Mouse (Mus musculus) brain, embryonic 18.5 days (tissue): ENCODE results near the gene Vmn2r90.
"Not testable (repeated sequence)": the region's sequence is repeated elsewhere in the genome, so short reads cannot be mapped to it uniquely, and the experiment has no call there.

ENCODE experiments used
- DNase-seq: peaks from one replicate; pipeline ENCODE4 v3.0.0-alpha.2; 2012; ENCODE audit warnings: low read depth, low spot score

Gene Vmn2r90

GRCm38 (mm10) chr17:17703447-17703846, at the start of gene Vmn2r90:
Gene Vmn2r90, plus strand, starts transcription at chr17:17703747.
- DNase-seq, result no peak

GRCm38 (mm10) chr17:17654997-17655828, 48.3 kb upstream of the Vmn2r90 start:
- no peak for DNase-seq

DNA sequence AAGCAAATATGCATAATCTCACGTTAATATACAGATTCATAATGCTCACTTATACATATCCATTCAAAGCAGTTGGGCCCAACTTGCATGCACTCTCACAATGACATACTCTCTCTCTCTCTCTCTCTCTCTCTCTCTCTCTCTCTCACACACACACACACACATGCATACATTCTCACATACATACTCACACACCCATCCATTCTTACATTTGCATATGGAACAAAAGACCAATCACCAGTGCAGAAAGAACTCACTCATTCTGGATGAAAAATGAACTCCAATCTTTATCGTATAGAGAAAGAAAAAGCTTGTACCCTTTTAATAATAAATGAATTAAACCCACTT, 47.7 kb upstream of the Vmn2r90 start:
- no peak for DNase-seq

DNA sequence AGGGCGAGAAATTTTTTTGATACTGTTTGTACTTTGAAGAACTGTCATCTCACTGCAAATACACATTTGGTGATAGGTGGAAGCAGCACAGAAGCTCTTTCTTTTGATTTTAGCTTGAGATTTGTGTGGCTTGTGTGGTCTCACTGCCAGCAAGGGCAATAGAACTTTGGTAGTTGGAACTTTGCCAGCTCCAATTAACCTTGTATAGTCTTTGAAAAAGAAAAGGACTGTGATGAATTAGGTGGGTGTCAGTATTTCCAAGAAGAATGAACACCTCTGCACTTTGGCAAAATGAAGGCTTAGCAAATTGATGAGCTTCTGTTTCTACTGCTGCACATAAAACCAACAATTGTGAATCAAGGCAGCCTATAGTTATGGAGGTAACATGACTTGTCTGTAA, 24.8 kb upstream of the Vmn2r90 start:
- no peak for DNase-seq

DNA sequence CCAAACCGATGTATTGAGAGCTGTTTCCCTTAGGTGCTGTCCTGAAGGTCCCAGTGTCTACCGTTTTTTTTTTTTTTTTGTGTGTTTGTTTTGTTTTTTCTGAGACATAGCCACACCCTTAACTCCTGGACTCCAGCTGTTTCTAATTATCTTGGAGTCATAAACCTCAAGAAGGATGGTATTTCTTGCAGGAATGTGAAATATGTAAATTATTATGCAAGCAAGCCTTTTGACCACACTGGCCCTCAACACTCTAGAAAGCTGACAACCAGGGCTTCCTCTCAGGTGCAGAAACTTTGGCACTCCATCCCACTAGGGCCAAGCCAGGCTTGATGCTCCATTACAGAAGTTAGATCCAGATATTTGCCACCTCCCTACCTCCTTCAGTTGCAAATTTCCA, 12.9 kb upstream of the Vmn2r90 start:
- no peak for DNase-seq

- DNase-seq, result not testable (repeated sequence)
These were observed 28.8 kb downstream of the Vmn2r90 start for GRCm38 (mm10) chr17:17732396-17732795.

DNA sequence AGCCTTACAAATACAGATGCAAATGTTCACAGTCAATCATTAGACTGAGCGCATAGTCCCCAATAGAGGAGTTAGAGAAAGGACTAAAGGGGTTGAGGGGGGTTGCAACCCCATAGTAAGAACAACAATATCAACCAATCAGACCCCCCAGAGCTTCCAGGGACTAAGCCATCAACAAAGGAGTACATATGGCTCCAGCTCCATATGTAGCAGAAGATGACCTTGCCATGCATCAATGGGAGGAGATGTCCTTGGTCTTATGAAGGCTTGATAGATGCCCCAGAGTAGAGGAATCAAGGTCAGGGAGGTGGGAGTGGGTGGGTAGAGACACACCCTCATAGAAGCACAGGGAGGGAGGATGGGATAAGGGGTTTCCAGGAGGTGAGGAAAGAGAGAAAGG, 35.1 kb downstream of the Vmn2r90 start:
- no peak for DNase-seq

DNA sequence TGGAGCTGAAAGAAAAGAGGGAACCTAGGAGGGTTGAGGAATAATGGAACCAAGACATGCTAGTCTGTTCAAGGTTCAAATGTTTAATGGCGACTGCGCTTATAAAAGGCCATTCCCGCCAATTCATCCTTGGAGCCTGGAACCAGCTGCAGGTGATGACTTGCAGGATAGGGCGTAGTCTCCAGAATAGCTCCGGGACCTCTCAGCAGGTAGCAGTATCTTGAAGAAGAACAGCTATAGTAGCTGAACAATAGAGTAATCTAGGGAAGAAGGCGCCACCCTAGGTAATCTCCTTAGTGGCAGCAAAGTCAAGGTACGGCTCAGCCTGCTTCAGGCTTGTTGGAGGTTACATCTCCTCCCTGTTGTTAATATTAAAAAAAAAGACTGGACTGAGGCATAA, 35.8 kb downstream of the Vmn2r90 start:
- DNase-seq, result not testable (repeated sequence)

GRCm38 (mm10) chr17:17739936-17740335, 36.4 kb downstream of the Vmn2r90 start:
- not testable (repeated sequence) for DNase-seq

- not testable (repeated sequence) for DNase-seq
These were observed 38.0 kb downstream of the Vmn2r90 start for GRCm38 (mm10) chr17:17741516-17741915.

DNA sequence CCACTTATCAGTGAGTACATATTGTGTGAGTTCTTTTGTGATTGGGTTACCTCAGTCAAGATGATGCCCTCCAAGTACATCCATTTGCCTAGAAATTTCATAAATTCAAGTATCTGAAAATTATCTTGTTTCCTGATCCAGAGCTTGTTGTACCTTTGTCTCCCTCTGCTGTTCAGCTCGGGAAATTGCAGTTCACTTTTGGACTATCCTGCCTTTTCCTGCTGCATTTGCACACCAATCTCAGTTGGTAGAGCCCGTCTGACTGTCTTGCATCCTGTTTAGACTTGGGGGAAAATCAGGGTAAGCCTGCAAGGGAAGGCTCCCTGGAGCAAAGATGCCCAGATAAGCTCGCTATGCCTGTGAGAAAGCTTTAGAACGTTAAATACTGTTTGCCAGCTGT, 45.8 kb downstream of the Vmn2r90 start:
- DNase-seq, result peak; percentile 12

- DNase-seq, result no peak
These were observed 59.2 kb downstream of the Vmn2r90 start for GRCm38 (mm10) chr17:17762614-17763293.

DNA sequence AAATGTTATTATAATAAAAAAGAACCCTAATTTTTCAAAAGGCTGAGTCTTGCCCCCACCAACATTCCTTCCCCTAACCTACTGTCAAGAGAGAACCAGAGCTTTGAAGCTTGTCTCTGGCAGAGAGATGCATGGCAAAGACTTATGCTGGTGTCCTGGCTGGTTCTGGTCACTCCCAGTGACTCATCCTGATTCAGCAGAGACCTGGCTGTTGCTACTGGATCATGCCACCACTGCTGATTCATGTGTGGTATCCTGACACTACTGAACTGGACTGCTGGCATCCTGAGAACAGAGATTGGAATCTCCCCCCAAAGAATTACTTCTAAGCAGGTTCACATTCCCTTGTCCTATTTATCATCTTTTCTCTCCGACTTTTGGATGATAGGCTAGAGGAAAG, 60.7 kb downstream of the Vmn2r90 start:
- no peak for DNase-seq

GRCm38 (mm10) chr17:17766481-17766880, 62.9 kb downstream of the Vmn2r90 start:
- peak; percentile 28 for DNase-seq
